Mouse (Mus musculus): Measurements from ENCODE around the gene Acvr2b.

Acvr2b gene

DNA sequence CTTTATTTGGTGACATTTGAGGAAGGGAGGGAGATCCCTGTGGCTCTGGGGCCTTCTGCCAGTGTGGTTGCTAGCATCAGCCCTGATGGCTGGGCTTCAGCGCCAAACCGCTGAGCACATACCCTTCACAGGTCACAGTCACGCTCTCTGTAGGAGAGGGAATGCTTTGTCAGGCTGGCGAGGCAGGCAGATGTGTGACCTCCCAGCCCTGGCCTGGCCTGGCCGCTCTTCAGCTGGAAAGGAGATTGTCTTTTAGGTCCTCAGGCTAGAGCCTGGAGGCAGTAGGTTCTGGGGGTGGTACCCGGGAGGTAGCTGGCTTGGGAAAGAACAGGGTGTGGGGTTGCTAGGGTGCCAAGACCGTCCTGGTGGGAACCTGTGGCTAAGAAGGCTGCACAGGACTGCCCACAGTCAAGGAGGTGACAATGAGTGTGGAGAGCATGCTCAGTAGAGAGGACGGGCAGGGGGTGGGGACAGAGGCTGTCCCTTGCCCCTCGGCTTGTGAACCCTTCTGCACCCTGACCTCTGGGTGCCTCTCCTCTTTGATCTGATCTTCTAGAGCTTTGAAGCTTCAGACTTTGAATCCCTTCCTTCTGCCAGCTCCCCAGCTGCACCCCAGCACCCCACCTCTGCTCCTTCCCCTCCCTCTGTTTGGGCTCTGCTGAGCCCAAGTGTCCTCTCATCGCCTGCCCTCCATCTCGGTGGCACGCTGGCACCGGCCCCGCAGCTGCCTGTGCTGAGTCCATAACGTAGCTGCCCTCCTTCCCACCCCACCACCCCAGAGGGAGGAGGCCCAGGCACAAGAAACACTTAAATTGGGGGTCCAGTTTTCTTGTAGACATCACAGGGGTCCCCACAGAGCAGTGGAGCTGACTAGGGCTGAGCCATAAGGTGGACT lies 73.0 kb downstream of the Acvr2b start:
- peak in 1 of 2 experiments; percentile 29 for DNase-seq

- no peak for DNase-seq
Measured at GRCm38 (mm10) chr9:119477754-119478153, 75.8 kb downstream of the Acvr2b start.

- DNase-seq, result peak; percentile 38 to 42
Measured at GRCm38 (mm10) chr9:119478345-119478744, 76.4 kb downstream of the Acvr2b start.

GRCm38 (mm10) chr9:119479297-119479696 lies 77.4 kb downstream of the Acvr2b start:
- peak; percentile 28 to 37 for DNase-seq

- DNase-seq, result no peak
Measured at GRCm38 (mm10) chr9:119481612-119482011, 79.7 kb downstream of the Acvr2b start.

DNA sequence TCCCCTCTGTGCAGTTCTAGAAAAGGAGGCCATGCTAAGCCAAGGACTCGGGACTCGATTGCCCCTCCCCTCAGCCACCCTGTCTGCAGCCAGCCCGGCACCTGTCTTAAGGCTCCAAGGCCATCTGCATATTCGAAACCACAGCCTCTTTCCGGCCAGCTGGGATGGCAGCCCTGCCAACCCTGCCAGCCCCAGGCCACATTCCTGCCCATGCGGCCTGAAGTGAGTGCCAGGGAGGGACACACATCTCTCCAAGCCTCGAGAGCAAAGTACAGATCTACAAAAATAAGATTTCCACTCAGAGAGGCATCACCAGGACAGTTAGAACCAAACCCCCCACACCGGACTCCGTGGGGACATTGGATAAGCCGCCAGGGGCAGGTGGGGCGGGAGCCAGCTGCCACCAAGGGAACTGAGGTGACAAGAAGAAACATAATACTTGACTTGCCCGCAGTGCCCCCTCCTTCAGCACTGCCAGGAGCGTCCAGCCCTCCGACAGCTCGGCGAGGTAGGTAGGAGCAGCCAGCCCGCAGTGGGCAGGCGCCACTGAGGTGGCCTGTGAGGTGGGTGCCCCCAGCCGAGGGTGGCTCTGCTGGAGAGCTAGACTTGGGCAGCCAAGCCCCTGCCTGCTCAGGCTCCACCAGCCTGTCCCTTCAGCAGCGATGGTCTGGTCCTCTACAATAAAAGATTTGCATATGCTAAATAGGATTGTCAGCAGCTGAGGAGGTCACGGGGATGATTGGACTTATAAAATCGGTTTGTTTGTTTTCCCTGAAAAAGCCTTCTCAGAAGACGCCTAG lies 81.8 kb downstream of the Acvr2b start:
- peak; percentile 57 for DNase-seq

- peak in 1 of 2 experiments; percentile 24 for DNase-seq
Measured at GRCm38 (mm10) chr9:119484420-119484819, 82.5 kb downstream of the Acvr2b start.

Data from kidney, postnatal 36 days (tissue).